Mouse (Mus musculus) G1E (cell line): Measurements from ENCODE around the gene Cyp27a1.

Experiments used
- CTCF ChIP-seq: IDR thresholded peaks from 2 replicates; pipeline ENCODE4 v1.5.1; 2012; ENCODE audit warnings: low read depth, low read length, inconsistent platforms, mixed read lengths
- TAL1 ChIP-seq: conservative IDR thresholded peaks from 2 replicates; pipeline ENCODE4 v1.6.1; 2012; ENCODE audit warnings: low read depth, low read length, inconsistent platforms, mixed read lengths

DNA sequence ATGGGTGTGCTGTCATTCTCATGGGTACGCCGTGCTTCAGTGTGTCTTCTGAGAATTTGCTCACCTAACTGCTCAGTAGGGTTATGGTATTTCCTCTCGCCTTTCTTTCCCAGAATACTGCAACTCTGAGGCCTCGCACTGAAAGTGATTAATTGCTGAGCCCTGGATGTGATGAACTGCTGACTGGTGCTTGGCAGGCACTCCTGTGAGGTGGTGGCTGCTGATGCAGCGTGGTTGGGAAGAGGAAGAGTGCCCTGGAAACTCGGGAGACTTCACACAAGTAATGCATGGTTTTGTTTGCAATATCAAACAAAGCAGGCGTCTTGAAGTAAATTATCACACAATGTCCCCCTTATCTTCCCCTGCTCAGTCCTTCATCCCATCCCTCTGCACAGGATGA, 40.6 kb upstream of the Cyp27a1 start:
- TF ChIP-seq CTCF (no peak), TAL1 (no peak)
